Mouse (Mus musculus): Measurements from ENCODE around the gene Mical1. TPM values are rescaled to one million over a fixed set of nuclear protein-coding genes. Genes with fewer than 3 reads are reported as not detected.

The Mical1 gene
- polyA plus RNA-seq (2015; fragmentation: Nextera tagmentation; extraction: Ambion mirVana), result 27.9 and 31.9 TPM in 2 replicates

- Histone ChIP-seq H3K4me1 (replicated peaks) (peaks cover 27% of the 10 kb centered on the region), H3K9ac (replicated peaks) (peak within 1 kb of the TSS; percentile 79), H3K4me3 (replicated peaks) (peak within 1 kb of the TSS; percentile 60), H3K27me3 (no peaks in the 10 kb centered on the region), H3K27ac (peak within 1 kb of the TSS; percentile 77), H3K4me2 (replicated peaks) (peak within 1 kb of the TSS; percentile 93), H3K36me3 (peaks cover 20% of the 10 kb centered on the region), H3K9me3 (no peaks in the 10 kb centered on the region)
- under 1% methylated on average over 35 of the region's 35 CpGs for WGBS
- ATAC-seq, result peak; percentile 74
Measured at GRCm38 (mm10) chr10:41476171-41477017, at the start of gene Mical1. TSS of gene Mical1 (plus strand) at chr10:41476314.

GRCm38 (mm10) chr10:41426368-41426767 lies 49.7 kb upstream of the Mical1 start:
- no peak overlapping the region for H3K9ac ChIP-seq (replicated peaks)
- no peak overlapping the region for H3K4me2 ChIP-seq (replicated peaks)
- no peaks in the 10 kb centered on the region for H3K27me3 ChIP-seq
- H3K36me3 ChIP-seq, result no peaks in the 10 kb centered on the region
- no peaks in the 10 kb centered on the region for H3K4me1 ChIP-seq (replicated peaks)
- H3K27ac ChIP-seq, result no peak overlapping the region
- no peak overlapping the region for H3K4me3 ChIP-seq (replicated peaks)
- WGBS, result 60% methylated on average over 6 of the region's 6 CpGs
- H3K9me3 ChIP-seq, result no peaks in the 10 kb centered on the region
- ATAC-seq, result no peak

- WGBS, result 25% methylated on average over 4 of the region's 4 CpGs
- Histone ChIP-seq H3K9ac (replicated peaks) (no peak overlapping the region), H3K4me1 (replicated peaks) (no peaks in the 10 kb centered on the region), H3K27ac (no peak overlapping the region), H3K4me3 (replicated peaks) (no peak overlapping the region), H3K9me3 (no peaks in the 10 kb centered on the region), H3K27me3 (peaks cover 7% of the 10 kb centered on the region), H3K36me3 (no peaks in the 10 kb centered on the region), H3K4me2 (replicated peaks) (no peak overlapping the region)
- no peak for ATAC-seq
Measured at GRCm38 (mm10) chr10:41434624-41435023, 41.5 kb upstream of the Mical1 start.

GRCm38 (mm10) chr10:41435141-41435540 lies 41.0 kb upstream of the Mical1 start:
- WGBS, result 38% methylated on average over 3 of the region's 3 CpGs
- H3K4me2 ChIP-seq (replicated peaks), result no peak overlapping the region
- H3K27me3 ChIP-seq, result peaks cover 7% of the 10 kb centered on the region

GRCm38 (mm10) chr10:41448216-41448615 lies 27.9 kb upstream of the Mical1 start:
- H3K27me3 ChIP-seq, result no peaks in the 10 kb centered on the region
- peaks cover 30% of the 10 kb centered on the region for H3K4me1 ChIP-seq (replicated peaks)
- H3K27ac ChIP-seq, result no peak overlapping the region
- no peak overlapping the region for H3K4me3 ChIP-seq (replicated peaks)
- no peak for ATAC-seq
- H3K9me3 ChIP-seq, result no peaks in the 10 kb centered on the region
- H3K4me2 ChIP-seq (replicated peaks), result no peak overlapping the region
- H3K36me3 ChIP-seq, result peaks cover 13% of the 10 kb centered on the region
- H3K9ac ChIP-seq (replicated peaks), result no peak overlapping the region
- 88% methylated on average over 1 of the region's 1 CpGs for WGBS

More at GRCm38 (mm10) chr10:41435141-41435540, 41.0 kb upstream of the Mical1 start:
- H3K27ac ChIP-seq, result no peak overlapping the region
- no peak for ATAC-seq
- no peak overlapping the region for H3K9ac ChIP-seq (replicated peaks)
- H3K36me3 ChIP-seq, result no peaks in the 10 kb centered on the region
- H3K4me3 ChIP-seq (replicated peaks), result no peak overlapping the region
- no peaks in the 10 kb centered on the region for H3K4me1 ChIP-seq (replicated peaks)
- H3K9me3 ChIP-seq, result no peaks in the 10 kb centered on the region

GRCm38 (mm10) chr10:41449684-41450083 lies 26.4 kb upstream of the Mical1 start:
- H3K4me3 ChIP-seq (replicated peaks), result peak overlapping the region; percentile 88
- H3K9me3 ChIP-seq, result no peaks in the 10 kb centered on the region
- peak overlapping the region; percentile 69 for H3K4me2 ChIP-seq (replicated peaks)
- 10% methylated on average over 14 of the region's 14 CpGs for WGBS
- no peaks in the 10 kb centered on the region for H3K27me3 ChIP-seq
- peak overlapping the region; percentile 85 for H3K9ac ChIP-seq (replicated peaks)
- peaks cover 25% of the 10 kb centered on the region for H3K36me3 ChIP-seq
- H3K27ac ChIP-seq, result peak overlapping the region; percentile 78
- peak; percentile 80 for ATAC-seq
- H3K4me1 ChIP-seq (replicated peaks), result peaks cover 42% of the 10 kb centered on the region

- peak within 1 kb of the TSS; percentile 85 for H3K9ac ChIP-seq (replicated peaks)
- H3K4me2 ChIP-seq (replicated peaks), result peak within 1 kb of the TSS; percentile 69
- no peaks in the 10 kb centered on the region for H3K9me3 ChIP-seq
- H3K36me3 ChIP-seq, result peaks cover 30% of the 10 kb centered on the region
- H3K27me3 ChIP-seq, result no peaks in the 10 kb centered on the region
- H3K27ac ChIP-seq, result peak within 1 kb of the TSS; percentile 78
- H3K4me1 ChIP-seq (replicated peaks), result peaks cover 42% of the 10 kb centered on the region
- under 1% methylated on average over 49 of the region's 49 CpGs for WGBS
- H3K4me3 ChIP-seq (replicated peaks), result peak within 1 kb of the TSS; percentile 88
- peak; percentile 96 for ATAC-seq
Measured at GRCm38 (mm10) chr10:41450137-41450670, 25.9 kb upstream of the Mical1 start, which contains the start of gene Zbtb24. TSS of gene Zbtb24 (plus strand) at chr10:41450383.

- no peak for ATAC-seq
- H3K27ac ChIP-seq, result 0 out of 2 replicates have a peak overlapping the region, but pooled peaks have one; percentile 58
- WGBS, result 57% methylated on average over 18 of the region's 18 CpGs
- no peaks in the 10 kb centered on the region for H3K9me3 ChIP-seq
- H3K4me2 ChIP-seq (replicated peaks), result peak overlapping the region; percentile 69
- no peaks in the 10 kb centered on the region for H3K27me3 ChIP-seq
- H3K36me3 ChIP-seq, result peaks cover 37% of the 10 kb centered on the region
- peak overlapping the region; percentile 88 for H3K4me3 ChIP-seq (replicated peaks)
- peak overlapping the region; percentile 85 for H3K9ac ChIP-seq (replicated peaks)
- H3K4me1 ChIP-seq (replicated peaks), result peaks cover 42% of the 10 kb centered on the region
Measured at GRCm38 (mm10) chr10:41450780-41451522, 25.2 kb upstream of the Mical1 start.

- H3K4me2 ChIP-seq (replicated peaks), result peak overlapping the region; percentile 69; the same call in 1 of the 2 replicates
Measured at GRCm38 (mm10) chr10:41451656-41452055, 24.5 kb upstream of the Mical1 start.

GRCm38 (mm10) chr10:41452791-41453190 lies 23.3 kb upstream of the Mical1 start:
- no peak overlapping the region for H3K4me3 ChIP-seq (replicated peaks)
- peaks cover 42% of the 10 kb centered on the region for H3K4me1 ChIP-seq (replicated peaks)
- H3K36me3 ChIP-seq, result peaks cover 51% of the 10 kb centered on the region
- 95% methylated on average over 3 of the region's 3 CpGs for WGBS
- H3K27ac ChIP-seq, result no peak overlapping the region
- H3K9ac ChIP-seq (replicated peaks), result no peak overlapping the region
- ATAC-seq, result no peak
- no peaks in the 10 kb centered on the region for H3K27me3 ChIP-seq
- H3K9me3 ChIP-seq, result no peaks in the 10 kb centered on the region
- no peak overlapping the region for H3K4me2 ChIP-seq (replicated peaks)

More at GRCm38 (mm10) chr10:41451656-41452055, 24.5 kb upstream of the Mical1 start:
- peaks cover 44% of the 10 kb centered on the region for H3K36me3 ChIP-seq
- no peak overlapping the region for H3K27ac ChIP-seq
- H3K9me3 ChIP-seq, result no peaks in the 10 kb centered on the region
- no peak overlapping the region; the same call in 1 of the 2 replicates for H3K9ac ChIP-seq (replicated peaks)
- no peaks in the 10 kb centered on the region for H3K27me3 ChIP-seq
- 94% methylated on average over 9 of the region's 9 CpGs for WGBS
- no peak overlapping the region for H3K4me3 ChIP-seq (replicated peaks)
- peaks cover 42% of the 10 kb centered on the region for H3K4me1 ChIP-seq (replicated peaks)
- ATAC-seq, result no peak

- no peak for ATAC-seq
- Histone ChIP-seq H3K4me1 (replicated peaks) (0 out of 2 replicates have a peak, but pooled peaks cover 3% of the 10 kb centered on the region), H3K27me3 (no peaks in the 10 kb centered on the region), H3K9ac (replicated peaks) (0 out of 2 replicates have a peak overlapping the region, but pooled peaks have one; percentile 12), H3K36me3 (peaks cover 70% of the 10 kb centered on the region), H3K9me3 (no peaks in the 10 kb centered on the region), H3K27ac (no peak overlapping the region), H3K4me2 (replicated peaks) (no peak overlapping the region), H3K4me3 (replicated peaks) (no peak overlapping the region)
- 81% methylated on average over 4 of the region's 4 CpGs for WGBS
Measured at GRCm38 (mm10) chr10:41459990-41460389, 16.1 kb upstream of the Mical1 start.
